Mouse (Mus musculus) cerebellum, postnatal 10 days (tissue): ENCODE measurements around the gene Rhoa.
"Not testable (repeated sequence)": the region's sequence is repeated elsewhere in the genome, so short reads cannot be mapped to it uniquely, and the experiment has no call there.

Source experiments
- DNase-seq, 2 experiments: peaks; one replicate each; pipeline ENCODE4 v3.0.0; 2021; ENCODE audit warnings: mixed read lengths in 2 of 2

Gene Rhoa

GRCm38 (mm10) chr9:108289347-108289746 lies 16.6 kb upstream of the Rhoa start:
- no peak for DNase-seq

GRCm38 (mm10) chr9:108290016-108290750 lies 15.7 kb upstream of the Rhoa start, which contains the start of gene Nicn1:
Nicn1 (plus strand) TSS chr9:108290429.
- peak; percentile 92 to 94 for DNase-seq

DNA sequence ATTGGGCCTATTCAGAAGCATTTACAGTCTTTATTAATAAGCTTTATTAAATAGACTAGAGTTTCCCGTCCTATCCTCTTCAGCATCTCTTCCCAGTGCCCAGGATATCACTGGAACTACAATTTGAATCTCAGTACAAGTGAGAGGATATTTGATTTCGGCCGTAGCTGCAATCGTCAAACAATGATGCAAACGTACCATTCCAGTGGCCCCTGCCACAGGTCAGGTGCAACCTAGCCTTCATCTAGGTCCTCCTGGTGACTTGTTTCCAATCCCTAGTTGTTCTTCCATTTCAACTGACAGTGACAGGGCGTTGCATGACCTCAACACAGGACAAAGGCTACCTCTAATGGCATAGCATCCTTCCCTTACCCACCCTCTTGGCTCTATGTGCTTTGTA lies 15.2 kb upstream of the Rhoa start:
- DNase-seq = no peak

DNA sequence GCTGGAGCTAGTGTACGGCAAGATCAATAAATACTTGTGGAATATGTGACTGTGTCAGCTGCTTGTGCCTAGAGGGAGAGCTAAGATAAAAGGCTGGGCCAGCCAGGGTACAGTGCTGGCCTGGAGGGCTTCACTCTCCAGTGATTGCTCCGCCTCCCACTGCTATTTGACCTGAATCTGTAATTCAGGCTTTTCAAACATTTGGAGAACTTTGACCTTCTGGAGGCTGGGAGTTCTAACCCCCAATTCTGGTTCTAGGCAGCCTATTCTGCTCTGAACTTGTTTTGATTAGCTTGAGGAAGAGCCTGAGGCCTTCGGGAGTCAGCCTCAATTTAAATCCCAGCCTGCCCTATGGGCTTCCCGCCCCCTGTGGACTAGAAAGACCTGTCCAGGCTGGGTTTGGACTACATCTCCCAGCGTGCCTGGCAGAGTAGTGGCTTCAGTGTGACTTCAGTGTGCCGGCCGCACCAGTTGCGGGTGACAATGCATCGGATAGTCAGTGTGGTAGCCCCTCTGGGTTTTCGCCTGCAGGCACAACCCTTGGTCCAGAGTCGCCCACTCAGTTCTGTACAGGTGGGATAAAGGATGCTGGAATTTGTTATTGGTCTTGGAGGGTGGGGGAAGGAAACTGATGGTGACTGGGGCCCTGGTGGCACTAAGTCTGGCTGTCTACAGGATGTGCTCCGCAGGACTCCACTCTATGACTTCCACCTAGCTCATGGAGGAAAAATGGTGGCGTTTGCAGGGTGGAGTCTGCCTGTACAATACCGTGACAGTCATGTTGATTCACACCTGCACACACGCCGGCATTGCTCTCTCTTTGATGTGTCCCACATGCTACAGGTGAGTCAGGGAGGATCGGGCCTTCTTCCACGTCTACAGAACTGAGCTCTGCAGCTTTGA lies 9.2 kb upstream of the Rhoa start, which contains the start of gene Amt:
Amt (plus strand) TSS at position 401 of the 903 bp plus-strand sequence.
- DNase-seq = peak; percentile 37 to 47

GRCm38 (mm10) chr9:108301853-108302252 lies 4.1 kb upstream of the Rhoa start:
- DNase-seq = no peak

DNA sequence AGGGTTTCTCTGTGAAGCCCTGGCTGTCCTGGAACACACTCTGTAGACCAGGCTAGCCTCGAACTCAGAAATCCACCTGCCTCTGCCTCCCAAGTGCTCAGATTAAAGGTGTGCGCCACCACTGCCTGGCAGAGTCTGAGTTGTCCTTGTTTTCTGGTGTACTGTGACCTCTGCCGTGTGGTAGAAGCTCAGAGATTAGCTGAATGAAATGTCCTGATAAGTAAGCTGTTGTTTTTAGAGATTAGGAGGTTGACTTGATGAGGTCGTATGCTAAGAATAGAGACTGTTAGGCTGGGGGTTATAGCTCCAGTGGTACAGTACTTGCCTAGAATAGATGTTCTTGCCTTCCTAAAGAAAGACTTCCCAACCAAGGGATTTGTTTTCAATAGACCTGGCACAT lies 1.2 kb upstream of the Rhoa start:
- DNase-seq = no peak

- DNase-seq = peak in 1 of 2 experiments; percentile 22
Observed at GRCm38 (mm10) chr9:108305170-108305569, 759 bp upstream of the Rhoa start.

DNA sequence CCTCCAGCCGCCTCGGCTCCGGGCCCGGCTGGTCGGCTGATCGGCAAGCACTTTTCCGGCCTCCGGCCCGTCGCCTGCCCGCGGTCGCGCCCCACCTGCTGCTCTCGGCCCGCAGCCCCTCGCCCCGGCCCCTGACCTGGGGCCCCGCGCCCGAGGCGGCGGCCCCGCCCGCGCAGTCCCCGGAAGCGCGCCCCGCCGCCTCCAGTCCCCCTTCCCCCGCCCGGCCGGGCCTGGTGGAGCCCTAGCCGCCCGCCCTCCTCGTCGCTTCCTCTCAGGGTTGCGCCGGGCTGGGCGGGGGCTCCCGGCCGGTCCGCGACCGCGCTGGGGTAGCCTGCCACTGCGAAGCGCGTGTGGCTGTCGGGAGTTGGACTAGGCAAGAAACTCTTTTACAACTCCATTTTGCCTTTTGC lies 647 bp downstream of the Rhoa start:
- DNase-seq = peak; percentile 86 to 88

DNA sequence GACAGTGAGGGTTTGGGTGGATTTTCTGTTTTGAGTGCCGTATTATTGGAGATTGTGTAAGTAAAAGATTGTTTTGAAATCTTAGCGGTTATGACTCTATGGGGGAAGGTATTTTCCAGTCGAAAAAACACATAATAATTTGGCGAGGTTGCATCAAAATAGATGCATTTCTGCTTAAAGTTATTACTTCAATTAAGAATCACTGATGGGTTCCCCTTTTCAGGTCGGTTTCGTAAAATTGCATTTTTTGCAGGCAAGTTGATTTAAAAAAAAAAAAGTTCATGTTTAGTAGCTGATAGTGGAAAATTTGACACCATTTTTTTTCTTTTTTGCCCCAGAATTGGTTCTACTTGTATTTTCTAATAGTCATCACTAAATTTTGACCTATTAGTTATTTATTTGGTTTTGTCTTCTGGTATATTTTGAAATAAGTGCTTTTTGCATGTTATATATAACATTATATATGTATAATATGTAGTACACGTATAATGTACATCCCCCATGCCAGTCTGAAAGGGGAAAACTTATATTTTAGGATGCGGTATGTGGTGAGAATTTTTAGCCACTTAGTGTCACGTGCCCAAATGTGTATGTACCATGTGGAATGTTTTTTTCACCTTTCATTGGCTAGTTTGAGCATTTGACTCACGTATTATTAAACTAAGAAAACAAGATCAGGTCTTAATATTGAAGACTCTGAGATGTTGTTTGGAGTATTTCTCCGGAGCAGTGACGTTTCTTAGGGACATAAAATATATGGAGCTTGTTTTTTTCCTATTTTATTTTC lies 1.3 kb downstream of the Rhoa start:
- no peak for DNase-seq

DNA sequence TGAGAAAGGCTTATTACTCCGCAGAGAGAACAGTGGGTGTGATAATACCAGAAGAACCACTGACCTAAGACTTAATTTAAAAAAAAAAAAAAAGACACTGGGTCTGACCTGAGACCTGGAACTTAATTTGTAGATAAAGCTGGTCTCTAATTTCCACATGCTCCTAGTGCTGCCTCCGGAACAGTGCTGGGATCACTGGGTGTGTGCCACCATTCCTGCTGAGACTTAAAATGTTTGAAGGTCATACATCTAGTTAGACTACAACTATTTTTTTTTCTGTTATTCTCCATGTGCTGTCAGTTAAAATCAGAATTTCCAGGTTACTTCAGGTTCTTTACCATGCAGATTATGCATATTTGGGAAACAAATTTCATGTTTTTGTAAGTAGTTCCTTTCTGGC lies 2.2 kb downstream of the Rhoa start:
- no peak for DNase-seq

DNA sequence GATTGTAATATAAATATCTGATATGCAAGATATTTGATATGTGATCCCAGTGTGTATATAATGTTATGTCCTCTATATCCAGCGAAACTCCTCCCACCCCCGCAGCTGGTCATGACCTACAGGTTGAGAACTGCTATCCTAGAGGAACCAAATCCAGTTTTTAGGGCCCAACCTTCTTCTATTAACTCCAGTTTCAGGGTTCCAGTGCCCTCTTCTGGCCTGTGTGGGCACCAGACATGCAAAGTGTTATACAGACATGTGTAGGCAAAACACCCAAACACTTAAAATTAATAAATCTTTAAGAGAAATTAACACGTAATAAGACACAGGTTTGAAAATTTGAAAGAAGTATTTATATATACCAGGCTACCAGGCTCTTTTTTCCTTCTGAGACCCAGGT lies 11.6 kb downstream of the Rhoa start:
- peak in 1 of 2 experiments; percentile 30 for DNase-seq

DNA sequence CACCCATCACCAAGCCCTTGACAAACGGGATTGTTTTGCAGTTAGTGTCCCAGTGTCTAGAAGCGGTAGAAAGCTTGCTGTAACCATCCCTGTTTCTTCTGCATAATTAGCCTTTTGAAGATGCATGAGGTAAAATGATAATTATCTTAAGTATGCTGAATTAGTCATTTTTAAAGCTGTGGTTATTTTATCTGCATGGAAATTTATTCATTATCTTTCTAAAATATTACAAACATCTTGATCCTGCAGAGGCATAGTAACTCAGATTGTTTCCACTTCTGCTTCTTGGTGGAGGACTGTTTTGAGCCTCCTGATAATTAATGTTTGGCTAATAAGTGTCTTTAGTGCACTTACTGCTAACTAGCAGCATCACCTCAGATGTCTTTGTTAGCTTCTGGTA lies 12.5 kb downstream of the Rhoa start:
- DNase-seq = no peak

- DNase-seq = not testable (repeated sequence)
Observed at GRCm38 (mm10) chr9:108322054-108322453, 16.1 kb downstream of the Rhoa start.

DNA sequence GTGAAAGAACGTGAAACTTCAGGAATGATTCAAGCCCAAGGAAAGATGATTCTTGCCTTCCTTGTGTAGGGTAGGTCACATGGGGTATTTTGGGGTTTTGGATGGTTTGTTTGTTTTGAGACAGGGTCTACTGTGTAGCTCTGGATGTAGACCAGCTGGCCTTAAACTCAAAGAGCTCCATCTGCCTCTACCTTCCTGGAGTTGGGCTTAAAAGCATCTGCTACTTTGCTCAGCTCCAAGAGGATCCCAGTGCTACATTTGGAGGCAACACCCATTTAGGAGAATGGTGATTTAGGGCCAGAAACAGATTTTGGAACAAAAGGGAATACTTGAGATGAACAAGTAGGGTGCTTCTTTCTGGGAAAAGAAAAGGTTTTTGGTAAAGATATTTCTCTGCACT lies 18.9 kb downstream of the Rhoa start:
- peak; percentile 65 to 66 for DNase-seq

DNA sequence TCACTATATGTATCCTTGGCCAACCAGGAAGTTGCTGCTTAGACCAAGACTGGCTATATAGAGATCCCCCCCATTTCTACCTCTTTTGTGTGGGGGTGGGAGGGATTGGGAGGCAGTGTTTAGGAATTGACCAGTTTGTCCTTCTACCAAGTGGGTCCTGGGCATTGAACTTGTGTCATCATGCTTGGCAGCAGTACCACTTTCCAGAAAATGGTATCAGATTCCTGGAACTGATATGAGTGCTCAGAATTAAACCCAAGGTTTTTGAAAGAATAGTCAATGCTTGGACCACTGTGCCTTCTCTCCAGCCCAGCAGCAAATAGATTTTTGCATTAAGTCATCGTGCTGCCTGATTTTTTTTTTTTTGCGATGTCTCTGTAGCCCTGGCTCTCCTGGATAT lies 19.9 kb downstream of the Rhoa start:
- DNase-seq = no peak

DNA sequence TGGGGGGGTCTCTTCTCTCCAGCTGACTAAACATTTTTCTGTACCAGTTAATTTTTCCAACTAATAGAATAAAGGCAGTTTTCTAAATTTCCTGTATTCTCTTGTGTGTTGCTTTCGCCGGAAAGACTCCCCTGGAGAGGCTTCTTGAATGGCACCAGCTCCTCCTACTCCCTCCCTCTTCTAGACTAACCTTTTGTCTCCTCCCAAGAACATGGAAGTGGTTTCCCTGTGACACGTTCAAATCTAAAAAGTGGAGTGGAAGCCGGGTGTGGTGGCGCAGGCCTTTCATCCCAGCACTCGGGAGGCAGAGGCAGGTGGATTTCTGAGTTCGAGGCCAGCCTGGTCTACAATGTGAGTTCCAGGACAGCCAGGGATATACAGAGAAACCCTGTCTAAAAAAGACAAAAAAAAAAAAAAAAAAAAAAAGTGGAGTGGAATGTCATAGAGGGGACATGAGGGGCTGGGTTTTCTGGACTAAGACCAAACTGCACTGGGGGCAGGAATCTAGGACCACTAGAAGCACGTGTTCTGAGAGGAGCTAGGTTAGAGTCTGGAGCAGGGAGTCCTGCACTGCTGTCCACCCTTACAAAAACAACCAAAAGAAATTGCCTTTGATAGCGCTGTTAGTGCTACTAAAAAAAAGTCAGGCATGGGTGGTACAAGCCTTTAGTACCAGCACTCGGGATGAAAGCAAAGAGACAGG lies 32.1 kb downstream of the Rhoa start:
- peak in 1 of 2 experiments; percentile 21 for DNase-seq

DNA sequence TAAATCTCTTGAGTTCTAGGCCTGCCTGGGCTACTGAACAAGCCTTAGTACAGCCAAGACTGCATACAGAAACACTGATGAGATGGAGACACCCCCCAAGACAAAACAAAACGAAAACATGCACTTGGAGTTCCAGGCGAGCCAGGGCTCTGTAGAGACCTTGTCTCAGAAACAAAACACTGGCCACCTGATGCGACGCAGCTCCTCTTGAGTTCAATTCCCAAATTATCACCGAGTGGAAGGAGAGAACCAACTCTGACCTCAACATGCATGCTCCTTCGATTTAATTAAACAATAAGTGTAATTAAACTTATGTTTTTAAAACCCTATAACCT lies 32.6 kb downstream of the Rhoa start:
- peak in 1 of 2 experiments; percentile 18 for DNase-seq

- peak; percentile 94 to 95 for DNase-seq
Observed at GRCm38 (mm10) chr9:108338886-108339781, 33.2 kb downstream of the Rhoa start, which contains the start of gene Gpx1. Gpx1 (plus strand) TSS chr9:108338903.

GRCm38 (mm10) chr9:108339886-108340257 lies 33.9 kb downstream of the Rhoa start:
- peak; percentile 47 to 55 for DNase-seq

DNA sequence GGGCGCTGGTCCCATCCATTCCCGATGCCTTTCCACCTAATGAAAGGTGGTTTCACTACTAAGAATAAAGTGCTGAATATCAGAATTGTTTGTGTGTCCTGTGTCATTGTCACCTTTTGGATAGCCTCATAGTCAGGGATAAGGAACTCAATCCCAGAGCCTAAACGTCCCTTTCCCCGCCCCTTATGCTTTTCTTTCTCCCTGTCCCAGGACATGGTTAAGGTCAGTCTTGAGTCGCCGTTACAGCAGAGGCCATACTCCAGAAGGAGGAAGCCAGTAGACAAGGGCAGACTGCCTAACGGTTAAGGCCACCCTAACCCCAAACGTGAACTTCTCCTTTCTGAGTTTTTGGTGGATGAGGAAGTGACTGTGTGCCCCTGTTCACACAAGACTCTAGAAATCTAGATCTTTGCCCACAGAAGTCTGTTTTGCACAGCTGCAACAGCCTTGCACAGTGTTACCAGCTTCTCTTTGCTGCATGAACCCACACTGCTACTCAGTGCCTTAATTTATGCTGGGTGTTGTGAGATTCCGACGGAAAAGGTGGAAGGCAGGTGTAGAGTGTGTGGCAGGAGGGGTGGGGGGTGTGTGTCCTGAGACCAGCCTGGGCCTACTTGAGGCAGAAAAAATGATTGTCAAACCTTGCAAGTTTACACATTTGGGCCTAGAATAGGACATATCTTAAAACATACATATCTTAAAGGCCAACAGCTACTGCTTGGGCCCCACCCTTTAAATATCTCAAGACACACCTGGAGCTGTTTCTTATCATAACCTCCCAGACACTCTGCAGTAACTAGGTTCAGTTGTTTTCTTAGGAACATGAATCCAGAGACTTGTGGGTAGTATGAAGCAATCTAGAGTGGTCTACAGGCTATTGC lies 34.6 kb downstream of the Rhoa start:
- DNase-seq = no peak
